Mouse (Mus musculus) ZHBTc4 (cell line): ENCODE data around the gene BC048562.

Experiments used
- DNase-seq: peaks from one replicate; pipeline ENCODE4 v3.0.0-alpha.2; 2011; ENCODE audit warnings: low read depth, low spot score

BC048562 gene

DNA sequence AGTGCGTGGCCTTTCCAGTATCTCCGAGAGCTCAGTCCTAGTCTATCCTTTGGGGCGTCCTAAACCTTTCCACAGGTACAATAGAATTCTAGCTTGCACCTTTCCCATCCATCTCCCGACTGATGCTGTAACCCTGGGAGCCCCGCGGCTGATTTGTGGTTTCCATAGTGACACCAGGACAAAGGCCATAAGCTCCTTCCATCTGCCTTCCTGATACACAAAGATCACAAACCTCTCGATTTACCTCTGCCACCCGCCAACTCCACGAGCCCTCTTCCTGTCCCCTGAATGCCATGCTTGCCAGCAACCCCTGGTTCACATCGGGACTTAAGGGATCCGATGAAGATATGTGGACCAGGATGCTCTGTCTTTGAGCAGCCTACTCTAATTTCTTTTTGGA, 43.0 kb downstream of the BC048562 start:
- peak; percentile 33 for DNase-seq

DNA sequence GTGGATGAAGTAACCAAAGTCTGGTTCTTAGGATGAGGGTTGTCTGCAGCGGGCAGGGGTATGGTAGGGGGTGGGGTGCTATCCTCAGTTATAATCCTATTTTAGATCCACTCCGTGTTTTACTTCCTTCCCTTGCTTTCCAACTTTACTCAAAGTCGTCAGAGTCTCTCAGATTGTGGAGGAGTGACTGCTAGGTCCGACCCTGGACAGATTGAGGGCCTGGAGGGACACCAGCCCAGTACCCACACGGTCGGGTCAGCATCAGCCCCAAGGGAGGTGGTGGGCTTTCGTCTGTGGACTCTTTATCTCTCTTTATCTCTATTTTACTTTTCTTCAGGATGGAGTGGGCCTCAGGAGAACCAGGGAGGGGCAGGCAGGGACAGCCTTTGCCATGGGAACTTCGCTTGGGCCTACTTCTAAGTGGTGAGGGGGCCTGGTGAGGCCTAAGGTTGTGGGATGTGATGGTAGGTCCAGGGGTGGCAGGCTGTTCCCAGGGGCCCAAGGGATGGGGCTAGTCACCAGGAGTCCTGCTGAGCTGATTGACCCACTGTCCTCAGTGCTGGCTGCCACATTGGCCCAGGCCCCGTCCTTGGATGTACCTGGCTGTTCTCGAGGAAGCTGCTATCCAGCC, 43.6 kb downstream of the BC048562 start, which contains the start of gene Lamb2:
TSS of gene Lamb2 (plus strand) at position 16 of the 631 bp plus-strand sequence.
- DNase-seq = peak; percentile 88

DNA sequence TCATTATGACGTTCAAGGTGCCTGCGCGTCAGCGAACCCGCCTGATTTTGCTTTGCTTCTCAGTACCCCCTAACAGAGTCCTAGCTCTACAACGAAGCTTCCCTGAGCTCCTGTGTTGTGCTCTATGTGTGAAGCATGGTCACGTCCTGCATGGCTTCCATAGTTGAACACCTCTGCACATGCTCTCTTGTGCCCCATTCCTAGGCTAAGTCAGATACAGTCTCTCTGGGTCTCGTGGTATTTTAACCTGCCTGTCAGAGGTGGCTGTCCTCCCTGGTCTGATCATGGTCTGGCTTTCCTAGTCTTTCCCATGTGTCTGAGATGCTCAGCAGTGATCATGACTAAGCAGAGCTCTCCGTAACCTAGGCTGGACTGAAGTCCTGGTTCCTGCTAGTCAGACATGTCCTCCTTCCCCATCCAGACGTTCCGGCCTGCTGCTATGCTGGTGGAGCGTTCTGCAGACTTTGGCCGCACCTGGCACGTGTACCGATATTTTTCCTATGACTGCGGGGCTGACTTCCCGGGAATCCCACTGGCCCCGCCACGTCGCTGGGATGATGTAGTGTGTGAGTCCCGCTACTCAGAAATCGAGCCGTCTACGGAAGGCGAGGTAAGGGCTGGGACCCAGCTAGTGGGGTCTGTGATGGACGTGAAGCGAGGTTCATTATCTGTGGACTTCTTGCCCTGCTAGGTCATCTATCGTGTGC, 44.7 kb downstream of the BC048562 start:
- no peak for DNase-seq

DNA sequence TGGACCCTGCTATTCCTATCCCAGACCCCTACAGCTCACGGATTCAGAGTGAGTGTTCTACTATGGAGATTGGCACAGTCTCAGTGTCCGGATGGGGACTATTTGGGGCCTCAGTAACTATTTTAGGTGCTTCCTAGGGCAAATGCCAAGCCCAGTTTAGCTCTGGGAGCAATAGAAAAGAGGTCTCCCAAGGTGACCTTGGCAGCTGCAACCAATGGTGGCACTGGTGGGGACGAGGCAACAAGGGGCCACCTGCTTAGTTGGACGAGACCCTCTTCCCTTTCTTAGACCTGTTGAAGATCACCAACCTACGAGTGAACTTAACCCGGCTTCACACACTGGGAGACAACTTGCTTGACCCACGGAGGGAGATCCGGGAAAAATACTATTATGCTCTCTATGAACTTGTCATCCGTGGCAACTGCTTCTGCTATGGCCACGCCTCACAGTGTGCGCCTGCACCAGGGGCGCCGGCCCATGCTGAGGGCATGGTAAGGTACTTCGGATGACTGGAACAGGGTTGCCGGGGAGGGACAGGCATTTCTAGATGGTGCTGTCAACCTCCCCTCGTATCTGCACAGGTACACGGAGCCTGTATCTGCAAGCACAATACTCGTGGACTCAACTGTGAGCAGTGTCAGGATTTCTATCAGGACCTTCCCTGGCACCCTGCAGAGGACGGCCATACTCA, 45.4 kb downstream of the BC048562 start:
- DNase-seq = no peak

DNA sequence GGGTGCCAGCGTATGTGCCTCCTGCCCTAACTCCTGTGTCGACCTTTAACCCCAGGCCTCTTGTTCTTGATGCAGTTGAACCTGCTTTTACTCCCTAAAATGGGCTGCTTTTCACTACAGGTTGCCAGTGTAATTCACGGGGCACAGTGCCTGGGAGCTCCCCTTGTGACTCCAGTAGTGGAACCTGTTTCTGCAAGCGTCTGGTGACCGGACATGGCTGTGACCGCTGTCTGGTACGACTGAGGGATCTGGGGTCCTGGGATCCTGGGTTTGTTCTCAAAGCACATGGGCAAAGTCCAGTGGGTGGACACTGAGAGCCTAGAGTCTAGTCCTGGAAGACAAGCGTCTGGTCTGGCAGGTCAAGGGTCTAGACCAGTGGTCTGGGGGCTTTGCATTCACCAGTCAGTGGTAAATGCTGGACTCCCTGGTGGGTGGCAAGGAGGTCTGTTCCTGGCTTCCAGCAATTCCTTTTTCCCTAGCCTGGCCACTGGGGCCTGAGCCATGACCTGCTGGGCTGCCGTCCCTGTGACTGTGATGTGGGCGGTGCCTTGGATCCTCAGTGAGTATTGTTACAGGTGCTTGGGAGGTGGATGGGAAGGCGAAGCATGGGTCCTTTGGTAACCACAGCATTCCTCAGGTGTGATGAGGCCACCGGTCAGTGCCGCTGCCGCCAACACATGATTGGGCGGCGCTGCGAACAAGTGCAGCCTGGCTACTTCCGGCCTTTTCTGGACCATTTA, 46.9 kb downstream of the BC048562 start:
- DNase-seq = no peak

DNA sequence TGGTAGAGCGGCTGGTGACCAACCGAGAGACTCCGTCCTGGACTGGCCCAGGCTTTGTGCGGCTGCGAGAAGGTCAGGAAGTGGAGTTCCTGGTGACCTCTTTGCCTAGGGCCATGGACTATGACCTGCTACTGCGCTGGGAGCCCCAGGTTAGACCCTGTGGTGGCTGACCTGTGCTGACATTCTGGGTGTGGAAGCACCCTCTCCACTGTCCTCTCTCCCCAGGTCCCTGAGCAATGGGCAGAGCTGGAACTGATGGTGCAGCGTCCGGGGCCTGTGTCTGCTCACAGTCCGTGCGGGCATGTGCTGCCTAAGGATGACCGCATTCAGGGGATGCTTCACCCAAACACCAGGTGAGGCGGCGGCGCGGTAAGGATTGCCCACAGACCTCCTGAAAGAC, 47.7 kb downstream of the BC048562 start:
- no peak for DNase-seq

DNA sequence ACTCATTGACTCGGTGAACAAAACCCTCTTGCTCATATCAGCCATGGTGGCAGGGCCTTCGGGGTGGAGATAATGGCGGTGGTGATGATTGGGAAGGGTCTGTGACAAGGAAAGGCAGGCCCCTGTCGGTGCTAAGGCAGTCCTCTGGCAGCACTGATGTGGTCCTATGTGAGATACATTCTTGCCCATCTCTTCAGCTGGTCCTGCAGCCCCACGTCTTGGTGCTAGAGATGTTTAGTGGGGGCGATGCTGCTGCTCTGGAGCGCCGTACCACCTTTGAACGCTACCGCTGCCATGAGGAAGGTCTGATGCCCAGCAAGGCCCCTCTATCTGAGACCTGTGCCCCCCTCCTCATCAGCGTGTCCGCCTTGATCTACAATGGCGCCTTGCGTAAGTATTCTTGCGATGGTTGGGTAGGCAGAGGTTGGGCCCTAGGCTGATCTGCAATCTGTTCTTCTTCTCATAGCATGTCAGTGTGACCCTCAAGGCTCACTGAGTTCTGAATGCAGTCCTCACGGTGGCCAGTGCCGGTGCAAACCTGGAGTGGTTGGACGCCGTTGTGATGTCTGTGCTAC, 49.1 kb downstream of the BC048562 start:
- DNase-seq = no peak

DNA sequence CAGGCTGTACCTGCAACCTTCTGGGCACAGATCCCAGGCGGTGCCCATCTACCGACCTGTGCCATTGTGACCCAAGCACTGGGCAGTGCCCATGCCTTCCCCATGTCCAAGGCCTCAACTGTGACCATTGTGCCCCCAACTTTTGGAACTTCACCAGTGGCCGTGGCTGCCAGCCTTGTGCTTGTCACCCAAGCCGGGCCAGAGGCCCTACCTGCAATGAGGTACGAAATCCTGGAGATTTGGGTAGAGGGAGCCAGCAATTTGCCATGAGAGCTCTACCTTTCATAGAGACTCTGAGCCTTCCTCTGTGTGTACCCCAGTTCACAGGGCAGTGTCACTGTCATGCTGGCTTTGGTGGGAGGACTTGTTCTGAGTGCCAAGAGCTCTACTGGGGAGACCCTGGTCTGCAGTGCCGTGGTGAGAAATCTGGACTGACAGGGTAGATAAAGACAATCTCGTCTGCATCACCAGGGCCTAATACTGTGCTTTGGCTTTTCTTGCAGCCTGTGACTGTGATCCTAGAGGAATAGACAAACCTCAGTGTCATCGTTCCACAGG, 50.8 kb downstream of the BC048562 start:
- DNase-seq = no peak

DNA sequence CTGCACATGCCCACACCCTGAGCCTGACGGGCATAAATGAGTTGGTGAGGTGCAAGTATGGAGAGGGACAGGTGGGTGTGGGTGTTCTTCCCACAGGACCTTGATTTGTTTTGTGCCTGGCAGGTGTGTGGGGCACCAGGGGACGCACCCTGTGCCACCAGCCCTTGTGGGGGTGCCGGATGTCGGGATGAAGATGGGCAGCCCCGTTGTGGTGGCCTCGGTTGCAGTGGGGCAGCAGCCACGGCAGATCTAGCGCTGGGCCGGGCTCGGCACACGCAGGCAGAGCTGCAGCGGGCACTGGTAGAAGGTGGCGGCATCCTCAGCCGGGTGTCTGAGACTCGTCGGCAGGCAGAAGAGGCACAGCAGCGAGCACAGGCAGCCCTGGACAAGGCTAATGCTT, 52.1 kb downstream of the BC048562 start:
- DNase-seq = peak; percentile 39

DNA sequence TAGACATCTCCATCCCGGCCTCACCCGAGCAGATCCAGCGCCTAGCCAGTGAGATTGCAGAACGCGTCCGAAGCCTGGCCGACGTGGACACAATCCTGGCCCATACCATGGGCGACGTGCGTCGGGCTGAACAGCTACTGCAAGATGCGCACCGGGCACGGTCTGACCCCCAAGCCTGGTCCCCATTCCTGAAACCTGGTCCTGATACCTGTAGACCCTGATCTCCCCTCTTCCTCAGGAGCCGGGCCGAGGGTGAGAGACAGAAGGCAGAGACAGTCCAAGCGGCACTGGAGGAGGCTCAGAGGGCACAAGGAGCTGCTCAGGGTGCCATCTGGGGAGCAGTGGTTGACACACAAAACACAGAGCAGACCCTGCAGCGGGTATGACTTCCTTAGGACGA, 52.9 kb downstream of the BC048562 start:
- no peak for DNase-seq

DNA sequence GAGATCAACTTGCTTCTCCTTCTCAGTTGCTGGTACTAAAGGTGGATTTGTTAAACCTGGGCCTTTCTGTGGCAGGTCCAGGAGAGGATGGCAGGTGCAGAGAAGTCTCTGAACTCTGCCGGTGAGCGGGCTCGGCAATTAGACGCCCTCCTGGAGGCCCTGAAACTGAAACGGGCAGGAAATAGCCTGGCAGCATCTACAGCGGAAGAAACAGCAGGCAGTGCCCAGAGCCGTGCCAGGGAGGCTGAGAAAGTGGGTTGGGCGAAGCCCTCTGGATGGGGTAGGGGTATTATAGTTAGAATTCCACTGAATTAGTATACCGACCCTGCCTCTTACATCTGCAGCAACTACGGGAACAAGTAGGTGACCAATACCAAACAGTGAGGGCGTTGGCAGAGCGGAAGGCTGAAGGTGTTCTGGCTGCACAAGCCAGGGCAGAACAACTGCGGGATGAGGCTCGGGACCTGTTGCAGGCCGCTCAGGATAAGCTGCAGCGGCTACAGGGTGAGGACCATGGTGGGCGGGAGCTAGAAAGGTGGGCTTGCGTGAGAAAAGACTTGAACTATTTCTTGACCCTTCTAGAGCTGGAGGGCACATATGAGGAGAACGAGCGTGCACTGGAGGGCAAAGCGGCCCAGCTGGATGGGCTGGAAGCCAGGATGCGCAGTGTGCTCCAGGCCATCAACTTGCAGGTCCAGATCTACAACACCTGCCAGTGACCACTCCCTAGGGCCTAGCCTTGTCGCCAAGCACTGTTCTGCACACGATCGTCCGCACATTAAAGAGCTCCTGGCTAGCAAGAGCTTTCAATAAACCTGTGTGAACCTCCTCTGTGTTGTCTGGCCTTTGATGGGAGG, 53.6 kb downstream of the BC048562 start:
- DNase-seq = no peak

DNA sequence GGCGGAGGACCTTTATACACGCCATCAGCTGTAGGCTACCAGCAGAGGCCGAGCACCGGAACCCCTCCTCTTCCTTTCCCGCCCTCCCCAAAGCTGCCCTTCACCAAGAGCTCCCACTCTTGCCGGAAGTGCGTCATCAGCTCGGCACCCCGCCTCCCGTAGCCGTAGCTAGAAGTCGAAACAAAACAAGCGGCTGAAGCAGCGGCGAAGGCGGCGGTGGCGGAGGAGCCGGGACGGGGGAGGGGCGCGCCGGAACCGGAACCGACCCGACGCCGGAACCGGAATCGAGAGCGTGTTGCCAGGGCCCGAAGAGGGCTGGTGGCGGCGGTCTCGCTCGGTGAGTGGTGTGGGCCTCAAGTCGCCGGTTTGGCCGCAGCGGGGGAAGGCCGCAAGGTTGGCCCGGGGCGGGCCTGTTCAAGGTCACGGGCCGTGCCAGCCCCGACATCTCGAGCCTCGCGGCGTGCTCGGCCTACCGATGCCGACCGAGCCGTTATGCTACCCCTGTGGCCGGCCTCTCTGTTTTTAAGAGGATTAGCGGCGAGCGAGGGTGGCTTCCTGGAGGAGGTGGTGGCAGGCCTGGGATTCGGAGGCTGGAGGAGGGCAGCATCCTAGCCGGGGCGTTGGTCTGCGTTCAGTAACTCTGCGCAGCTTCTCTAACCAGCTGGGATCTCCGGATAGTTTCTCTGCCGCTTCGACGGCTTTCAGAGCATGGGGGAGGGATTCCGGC, 54.4 kb downstream of the BC048562 start, which contains the start of gene Usp19:
TSS of gene Usp19 (plus strand) at position 44 of the 727 bp plus-strand sequence.
- DNase-seq = peak; percentile 98

DNA sequence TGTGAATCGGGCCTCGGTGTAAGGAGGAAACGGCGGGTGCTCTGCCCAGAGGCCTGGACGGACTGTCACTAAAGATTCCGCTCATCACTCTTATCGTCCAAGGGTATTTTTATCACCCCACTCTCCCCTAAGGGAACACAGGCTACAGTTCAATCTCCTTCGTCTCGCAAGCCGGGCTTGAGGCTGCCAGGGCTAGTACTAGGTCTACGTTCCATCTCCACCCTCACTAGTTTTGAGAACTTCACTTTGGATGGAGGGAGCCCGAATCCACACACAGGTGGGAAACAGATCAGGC, 55.0 kb downstream of the BC048562 start:
- no peak for DNase-seq

DNA sequence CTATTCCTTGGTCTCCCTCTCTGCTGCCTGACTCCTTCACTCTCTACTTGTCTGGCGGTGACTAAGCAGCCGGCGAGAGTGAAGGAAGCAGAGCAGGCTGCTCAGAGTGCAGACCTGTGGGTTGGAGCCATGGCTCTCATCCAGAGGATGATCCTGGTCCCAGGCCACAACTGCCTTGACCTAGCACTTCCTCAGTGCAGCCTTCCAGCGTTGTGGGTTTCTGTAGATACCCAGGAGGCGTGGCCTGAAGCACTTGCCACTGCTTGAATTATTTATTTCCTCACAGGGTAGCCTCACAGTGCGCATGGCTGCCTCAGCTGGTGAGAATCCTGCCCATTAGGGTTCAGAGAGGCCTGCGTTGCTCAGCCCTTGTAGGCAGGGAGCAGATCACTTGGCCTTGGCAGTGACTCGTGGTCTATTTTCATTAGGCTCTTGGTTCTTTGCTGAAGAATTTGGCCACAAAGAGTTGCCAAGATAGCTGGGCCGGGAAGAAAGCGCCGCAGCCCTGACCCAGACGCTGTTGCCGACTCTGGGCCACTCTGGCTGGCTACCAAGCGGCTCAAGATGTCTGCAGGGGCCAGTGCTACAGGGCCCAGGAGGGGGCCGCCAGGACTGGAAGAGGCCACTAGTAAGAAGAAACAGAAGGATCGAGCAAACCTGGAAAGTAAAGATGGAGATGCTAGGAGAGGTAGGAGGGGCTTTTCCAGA, 55.9 kb downstream of the BC048562 start:
- peak; percentile 73 for DNase-seq

DNA sequence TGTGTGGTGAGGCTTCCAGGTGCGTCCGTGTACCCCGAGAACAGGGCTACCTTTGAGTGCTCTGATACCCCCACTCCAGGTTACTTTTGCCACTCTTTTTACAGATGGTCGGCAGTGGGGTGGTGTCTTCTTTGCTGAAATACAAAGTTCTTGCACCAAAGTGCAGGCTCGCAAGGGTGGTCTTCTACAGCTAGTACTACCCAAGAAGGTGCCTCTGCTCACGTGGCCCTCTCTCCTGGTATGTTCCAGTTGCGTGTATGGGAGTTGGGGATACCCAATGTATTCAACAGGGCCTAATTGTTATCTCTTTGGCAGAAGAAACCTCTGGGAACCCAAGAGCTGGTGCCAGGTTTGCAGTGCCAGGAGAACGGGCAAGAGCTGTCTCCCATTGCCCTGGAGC, 57.0 kb downstream of the BC048562 start:
- DNase-seq = no peak

DNA sequence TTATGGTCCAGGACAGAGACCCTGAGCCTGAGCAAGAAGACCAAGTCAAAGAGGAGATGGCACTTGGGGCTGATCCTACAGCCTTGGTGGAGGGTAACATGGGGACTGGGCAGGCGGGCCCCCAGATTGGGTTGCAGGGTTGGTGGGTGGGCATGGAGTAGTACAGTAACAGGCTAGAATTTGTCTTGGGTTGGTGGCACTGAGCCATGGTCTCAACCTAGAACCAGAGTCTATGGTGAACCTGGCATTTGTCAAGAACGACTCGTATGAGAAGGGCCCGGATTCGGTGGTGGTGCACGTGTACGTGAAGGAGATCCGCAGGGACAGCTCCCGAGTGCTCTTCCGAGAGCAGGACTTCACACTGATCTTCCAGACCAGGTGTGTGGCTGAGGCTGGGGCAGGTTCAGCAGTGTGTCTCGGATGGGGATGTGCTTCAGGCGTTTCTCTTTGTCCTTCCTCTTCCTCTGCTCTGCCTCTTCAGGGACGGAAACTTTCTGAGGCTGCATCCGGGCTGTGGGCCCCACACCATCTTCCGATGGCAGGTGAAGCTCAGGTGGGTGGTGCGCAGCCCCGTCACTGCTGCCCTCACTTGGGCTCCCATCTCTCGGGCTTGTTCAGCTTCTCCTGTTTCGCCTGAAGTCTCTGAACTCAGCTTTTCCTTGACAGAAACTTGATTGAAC, 58.0 kb downstream of the BC048562 start:
- no peak for DNase-seq

DNA sequence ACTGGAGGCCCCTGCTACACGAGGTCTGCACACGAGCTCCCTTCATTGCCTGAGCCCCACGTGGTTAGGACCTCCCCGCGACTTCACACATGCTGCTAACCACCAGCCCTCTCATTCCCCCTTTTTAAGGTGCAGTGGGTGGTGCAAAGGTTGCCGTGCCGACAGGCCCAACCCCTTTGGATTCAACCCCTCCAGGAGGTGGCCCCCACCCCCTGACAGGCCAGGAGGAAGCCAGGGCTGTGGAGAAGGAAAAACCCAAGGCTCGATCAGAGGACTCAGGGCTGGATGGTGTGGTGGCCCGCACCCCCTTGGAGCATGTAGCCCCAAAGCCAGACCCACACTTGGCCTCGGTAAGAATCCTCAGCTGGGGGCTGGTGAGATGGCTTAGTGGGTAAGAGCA, 58.6 kb downstream of the BC048562 start:
- DNase-seq = no peak
